Mouse (Mus musculus): Measurements from ENCODE around the gene Entpd1. TPM values are rescaled to one million over a fixed set of nuclear protein-coding genes. Genes with fewer than 3 reads are reported as not detected.
"Not testable (repeated sequence)": the region's sequence is repeated elsewhere in the genome, so short reads cannot be mapped to it uniquely, and the experiment has no call there.

Gene Entpd1
- total RNA-seq (2021), result 10 to 100 TPM; 20.2 to 25.9 TPM
- long read RNA-seq, experiment 1, full-length matches to known transcripts, result 2 of 4 reads
- long read RNA-seq, experiment 1, partial matches to known transcripts, result 0 of 4 reads
- long read RNA-seq, experiment 1, other reads (novel, unspliced or antisense), result 2 of 4 reads
- long read RNA-seq, experiment 2, full-length matches to known transcripts, result 5 of 8 reads
- long read RNA-seq, experiment 2, partial matches to known transcripts, result 0 of 8 reads
- long read RNA-seq, experiment 2, other reads (novel, unspliced or antisense), result 3 of 8 reads

DNA sequence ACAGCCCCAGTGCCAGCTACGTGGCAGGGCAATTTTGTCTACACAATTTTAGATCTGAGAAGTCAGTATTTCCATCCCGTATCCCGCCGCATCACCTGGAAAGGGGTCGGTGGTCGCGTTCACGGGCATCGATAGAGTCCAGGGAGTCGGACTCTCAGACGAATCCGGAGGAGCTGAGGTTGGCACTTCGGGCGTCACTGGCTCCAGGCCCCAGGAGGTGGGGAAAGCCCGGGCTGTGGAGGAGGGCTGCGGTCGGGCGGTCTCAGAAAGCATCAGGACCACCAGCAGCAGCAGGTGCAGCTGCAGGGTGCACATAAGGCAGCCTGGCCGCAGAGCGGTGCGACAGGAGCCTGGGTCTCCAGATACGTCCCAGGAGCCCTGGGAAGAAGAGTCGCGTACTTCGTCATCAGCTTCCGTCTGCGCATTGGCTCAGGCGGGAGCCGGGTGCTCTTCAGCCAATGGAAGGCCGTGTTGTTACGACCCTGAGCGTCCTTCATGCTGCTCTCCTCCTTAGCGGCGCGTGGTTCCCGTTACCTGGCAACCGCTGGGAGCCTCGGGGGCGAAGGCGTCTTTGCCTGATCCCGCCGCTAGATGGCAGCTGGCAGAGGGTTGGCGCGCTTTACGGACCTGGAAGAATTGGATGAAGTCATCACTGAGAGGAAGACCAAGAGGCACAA lies at the start of gene Entpd1, which contains the start of gene Tctn3:
TSS of gene Entpd1 (plus strand) at position 537 of the 677 bp plus-strand sequence.
TSS of gene Tctn3 (minus strand) at position 404 of the 677 bp plus-strand sequence.
- intact Hi-C loops (cut with DNase I; ENCODE audit: low total_unique reads), result loop anchor here (2.0 kb wide), 1 partner anchor 111 kb away; no protein-coding TSS in a partner anchor
- DNase-seq, result peak; percentile 98

GRCm38 (mm10) chr19:40563880-40564645 lies 48.1 kb upstream of the Entpd1 start:
- intact Hi-C loops (cut with DNase I; ENCODE audit: low total_unique reads), result no loop called here
- no peak for DNase-seq

- intact Hi-C loops (cut with DNase I; ENCODE audit: low total_unique reads), result no loop called here
- DNase-seq, result no peak
Observed at GRCm38 (mm10) chr19:40567616-40568015, 44.5 kb upstream of the Entpd1 start.

GRCm38 (mm10) chr19:40570726-40571125 lies 41.4 kb upstream of the Entpd1 start:
- no peak for DNase-seq
- intact Hi-C loops (cut with DNase I; ENCODE audit: low total_unique reads), result no loop called here

- intact Hi-C loops (cut with DNase I; ENCODE audit: low total_unique reads), result no loop called here
- no peak for DNase-seq
Observed at GRCm38 (mm10) chr19:40575438-40575837, 36.7 kb upstream of the Entpd1 start.

DNA sequence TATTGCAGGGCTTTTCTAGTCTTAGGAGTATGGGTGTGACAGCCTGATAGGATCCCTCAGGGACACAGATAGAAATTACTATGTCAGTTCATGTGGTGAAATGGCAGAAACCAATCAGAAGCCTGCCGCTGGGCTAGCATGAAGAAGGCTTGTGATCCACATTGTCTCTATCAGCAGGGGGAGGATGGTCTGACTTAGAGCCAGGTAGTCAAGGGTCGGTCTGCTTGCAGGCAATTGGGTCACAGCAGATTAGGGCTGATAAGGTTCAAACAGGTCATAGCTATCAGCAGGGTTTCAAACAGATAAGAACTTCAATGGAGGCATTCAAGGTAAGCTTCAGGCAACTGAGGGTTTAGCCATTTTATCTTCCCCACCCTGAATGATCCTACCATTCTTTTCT lies 31.3 kb upstream of the Entpd1 start:
- intact Hi-C loops (cut with DNase I; ENCODE audit: low total_unique reads), result no loop called here
- DNase-seq, result no peak

- intact Hi-C loops (cut with DNase I; ENCODE audit: low total_unique reads), result no loop called here
- DNase-seq, result no peak
Observed at GRCm38 (mm10) chr19:40581662-40582061, 30.5 kb upstream of the Entpd1 start.

DNA sequence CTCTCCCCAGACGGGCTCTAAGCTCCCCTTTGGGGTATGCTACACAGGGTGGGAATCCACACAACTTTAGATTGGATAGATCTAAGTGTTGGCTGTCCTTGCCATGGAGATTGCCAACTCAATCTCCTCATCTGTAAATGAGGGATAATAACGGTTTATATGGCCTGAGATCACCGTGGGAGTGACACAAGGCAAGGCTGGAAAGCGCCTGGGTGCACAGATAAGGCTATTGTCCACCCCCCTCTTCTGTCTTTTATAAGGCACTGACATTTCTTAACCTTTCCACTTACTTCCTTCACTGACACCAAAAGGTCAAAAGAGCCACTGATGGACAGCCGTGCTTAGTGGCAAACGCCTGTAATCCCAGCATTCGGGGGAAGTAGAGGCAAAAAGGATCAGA lies 25.3 kb upstream of the Entpd1 start:
- intact Hi-C loops (cut with DNase I; ENCODE audit: low total_unique reads), result no loop called here

GRCm38 (mm10) chr19:40587491-40588292 lies 24.5 kb upstream of the Entpd1 start:
- no peak for DNase-seq
- intact Hi-C loops (cut with DNase I; ENCODE audit: low total_unique reads), result no loop called here

More for the DNA sequence above, 25.3 kb upstream of the Entpd1 start:
- no peak for DNase-seq

GRCm38 (mm10) chr19:40588293-40588654 lies 23.9 kb upstream of the Entpd1 start, which contains the start of gene Aldh18a1:
Aldh18a1 (minus strand) TSS chr19:40588463.
- intact Hi-C loops (cut with DNase I; ENCODE audit: low total_unique reads), result no loop called here
- peak; percentile 92 for DNase-seq

DNA sequence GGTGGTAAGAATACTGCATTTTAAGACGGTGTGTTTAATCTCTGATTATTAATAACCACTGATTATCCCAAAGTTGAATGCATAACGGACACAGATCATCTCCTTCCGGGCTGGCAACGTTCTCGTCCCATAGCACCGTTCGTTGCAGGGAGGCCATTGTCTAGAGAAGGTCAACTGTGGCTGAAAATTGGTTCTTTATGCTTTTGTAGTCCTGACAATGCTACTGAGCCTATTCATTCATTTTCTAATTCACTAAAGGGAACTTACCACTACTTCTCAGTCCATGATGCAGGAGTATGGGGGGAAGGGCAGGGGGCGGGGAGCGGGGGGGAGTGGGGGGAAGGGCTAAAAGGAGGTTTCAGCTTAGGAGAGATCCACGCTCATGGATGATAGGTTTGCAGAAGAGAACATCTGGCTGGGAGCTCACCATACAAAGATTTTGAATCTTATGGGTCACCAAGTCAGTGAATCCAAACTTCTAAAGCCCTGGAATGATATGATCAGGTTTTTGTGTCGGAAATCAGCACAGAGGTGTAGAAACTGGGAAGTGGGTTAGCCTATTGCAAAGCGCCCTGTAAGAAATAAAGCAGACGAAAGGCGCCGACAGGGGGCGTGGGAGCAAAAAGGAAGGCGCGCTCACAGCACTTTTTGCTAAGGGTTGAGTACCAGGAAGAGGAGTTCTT lies 23.2 kb upstream of the Entpd1 start:
- intact Hi-C loops (cut with DNase I; ENCODE audit: low total_unique reads), result no loop called here

GRCm38 (mm10) chr19:40589530-40589880 lies 22.7 kb upstream of the Entpd1 start:
- intact Hi-C loops (cut with DNase I; ENCODE audit: low total_unique reads), result no loop called here
- DNase-seq, result no peak

More for the DNA sequence above, 23.2 kb upstream of the Entpd1 start:
- DNase-seq, result peak; percentile 87

DNA sequence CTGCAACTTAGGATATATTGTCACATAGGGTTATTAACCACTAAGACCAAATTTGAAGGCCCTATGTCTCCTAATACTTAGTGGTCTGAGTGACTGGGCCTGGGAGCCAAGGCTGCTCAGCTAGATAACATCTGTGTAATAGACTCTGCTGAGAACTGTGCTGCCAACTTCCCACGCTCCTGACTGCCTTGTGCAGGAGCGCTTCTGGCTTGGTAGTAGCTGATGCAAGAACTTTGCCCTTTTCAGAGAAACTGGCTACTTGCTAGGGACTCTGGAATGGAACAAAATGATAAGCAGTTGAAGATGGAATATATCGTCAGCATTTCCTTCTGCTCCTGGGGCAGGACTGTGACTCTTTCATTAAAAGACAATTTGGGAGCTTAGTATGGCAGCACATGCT lies 16.9 kb upstream of the Entpd1 start:
- DNase-seq, result no peak
- intact Hi-C loops (cut with DNase I; ENCODE audit: low total_unique reads), result no loop called here

DNA sequence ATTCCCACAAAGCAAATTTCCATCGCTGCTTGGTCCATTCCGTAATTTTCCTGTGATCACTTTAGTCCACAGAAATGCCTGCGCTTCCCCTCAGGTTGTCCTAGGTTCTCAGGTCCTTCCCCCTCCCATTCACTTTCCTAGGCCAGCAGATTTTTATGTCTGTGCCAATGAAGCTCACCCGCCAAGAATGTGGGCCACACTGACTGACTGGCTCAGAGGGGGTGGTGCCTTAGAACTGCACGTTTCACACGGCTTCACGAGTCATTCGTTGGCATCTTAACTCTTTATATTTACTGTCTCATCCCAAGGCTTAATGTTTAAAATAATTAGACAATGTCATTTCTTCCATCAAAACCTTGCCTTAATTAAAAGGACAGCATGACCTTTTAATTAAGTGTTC lies 16.3 kb upstream of the Entpd1 start:
- no peak for DNase-seq
- intact Hi-C loops (cut with DNase I; ENCODE audit: low total_unique reads), result no loop called here

GRCm38 (mm10) chr19:40600846-40601245 lies 11.3 kb upstream of the Entpd1 start:
- intact Hi-C loops (cut with DNase I; ENCODE audit: low total_unique reads); DNase-seq: not testable (repeated sequence)

GRCm38 (mm10) chr19:40601870-40602269 lies 10.3 kb upstream of the Entpd1 start:
- intact Hi-C loops (cut with DNase I; ENCODE audit: low total_unique reads), result no loop called here
- DNase-seq, result no peak

- intact Hi-C loops (cut with DNase I; ENCODE audit: low total_unique reads), result no loop called here
- no peak for DNase-seq
Observed at GRCm38 (mm10) chr19:40605189-40605588, 7.0 kb upstream of the Entpd1 start.

GRCm38 (mm10) chr19:40607676-40608075 lies 4.5 kb upstream of the Entpd1 start:
- DNase-seq, result no peak
- intact Hi-C loops (cut with DNase I; ENCODE audit: low total_unique reads), result no loop called here

DNA sequence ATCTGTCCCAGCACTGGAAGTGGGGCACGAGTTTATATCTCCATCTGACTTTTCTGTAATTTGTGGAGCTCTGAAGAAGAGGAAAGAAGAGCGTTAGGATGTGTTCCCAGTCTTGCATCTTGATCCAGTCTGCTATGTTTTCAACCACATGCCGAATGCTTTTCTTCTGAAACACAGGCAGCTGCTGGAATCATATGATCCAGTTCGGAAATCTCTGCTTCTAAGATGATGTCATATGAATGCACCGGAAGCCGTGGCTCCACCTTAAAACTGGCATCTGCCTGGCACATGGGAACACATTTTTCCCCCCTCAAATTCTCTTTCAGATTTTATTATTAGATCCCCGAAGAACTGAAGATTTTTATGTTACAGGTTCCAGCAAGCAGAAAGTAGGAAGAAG lies 2.6 kb downstream of the Entpd1 start:
- intact Hi-C loops (cut with DNase I; ENCODE audit: low total_unique reads), result no loop called here
- DNase-seq, result no peak

Measured in gastrocnemius, postnatal 14 days (tissue).